Mouse (Mus musculus): Measurements from ENCODE around the gene Mbd4. TPM values are rescaled to one million over a fixed set of nuclear protein-coding genes. Genes with fewer than 3 reads are reported as not detected.

Gene Mbd4
- polyA plus RNA-seq, 1 experiment from 2014 or later = 37.5 TPM

DNA sequence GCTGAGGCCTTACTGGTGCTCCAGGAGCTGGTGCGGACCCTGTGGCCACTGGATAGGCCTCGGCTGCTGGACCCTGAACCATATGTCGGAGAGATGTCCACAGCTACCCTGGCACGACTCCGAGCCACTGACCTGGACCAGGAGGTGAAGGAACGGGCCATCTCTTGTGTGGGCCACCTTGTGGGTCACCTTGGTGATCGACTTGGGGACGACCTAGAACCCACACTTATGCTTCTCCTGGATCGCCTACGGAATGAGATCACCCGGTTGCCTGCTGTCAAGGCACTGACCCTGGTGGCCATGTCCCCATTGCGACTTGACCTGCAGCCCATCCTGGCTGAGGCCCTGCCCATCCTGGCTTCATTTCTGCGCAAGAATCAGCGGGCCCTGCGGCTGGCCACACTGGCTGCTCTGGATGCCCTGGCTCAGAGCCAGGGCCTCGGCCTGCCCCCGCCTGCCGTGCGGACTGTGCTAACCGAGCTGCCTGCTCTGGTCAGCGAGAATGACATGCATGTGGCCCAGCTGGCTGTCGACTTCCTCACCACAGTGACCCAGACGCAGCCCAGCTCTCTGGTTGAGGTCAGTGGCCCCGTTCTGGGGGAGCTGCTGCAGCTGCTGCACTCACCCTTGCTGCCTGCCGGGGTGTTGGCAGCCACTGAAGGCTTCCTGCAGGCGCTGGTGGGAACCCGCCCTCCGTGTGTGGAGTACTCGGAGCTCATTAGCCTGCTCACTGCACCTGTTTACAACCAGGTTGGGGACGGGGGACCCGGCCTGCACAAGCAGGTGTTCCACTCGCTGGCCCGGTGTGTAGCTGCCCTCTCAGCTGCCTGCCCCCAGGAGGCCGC is 61.1 kb downstream of the Mbd4 start:
- no peak overlapping the region for H3K9ac ChIP-seq (ENCODE audit: low read length)
- no peak overlapping the region for H3K4me2 ChIP-seq (ENCODE audit: low read depth, low read length, severe bottlenecking)
- ATAC-seq (replicated peaks; ENCODE audit: low FRiP score) = no peak
- H3K27me3 ChIP-seq (ENCODE audit: control insufficient read depth, insufficient read depth, low read length) = no peaks in the 10 kb centered on the region
- H3K4me3 ChIP-seq (ENCODE audit: low read depth, low read length) = no peak overlapping the region
- no peak overlapping the region for H3K27ac ChIP-seq (ENCODE audit: low read depth, low read length)
- no peaks in the 10 kb centered on the region for H3K9me3 ChIP-seq (ENCODE audit: control insufficient read depth, low read length)
- DNase-seq (ENCODE audit: low spot score) = no peak
- H3K4me1 ChIP-seq (replicated peaks; ENCODE audit: control insufficient read depth, insufficient read depth, low read length) = no peaks in the 10 kb centered on the region
- 96% methylated on average over 34 of the region's 34 CpGs for WGBS
- H3K36me3 ChIP-seq (ENCODE audit: control insufficient read depth, insufficient read depth, low read length) = peaks cover 27% of the 10 kb centered on the region

DNA sequence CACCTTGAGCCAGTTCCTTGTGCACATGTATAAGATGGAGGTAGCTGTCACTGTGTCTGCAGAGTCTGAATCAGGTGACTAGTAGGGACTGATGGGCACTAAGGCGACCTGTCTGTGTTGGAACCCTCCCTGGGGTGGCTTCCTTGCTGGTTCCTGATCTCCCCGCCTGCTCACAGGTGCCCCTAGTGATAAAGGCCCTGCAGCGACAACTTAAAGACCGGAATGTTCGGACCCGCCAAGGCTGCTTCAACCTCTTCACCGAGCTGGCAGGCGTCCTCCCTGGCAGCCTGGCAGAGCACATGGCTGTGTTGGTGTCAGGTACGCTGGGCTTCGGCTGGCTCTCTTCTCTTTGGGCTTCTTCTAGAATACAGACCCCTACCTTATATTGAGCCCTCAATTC is 62.2 kb downstream of the Mbd4 start:
- no peak overlapping the region for H3K4me3 ChIP-seq (ENCODE audit: low read depth, low read length)
- no peak overlapping the region for H3K27ac ChIP-seq (ENCODE audit: low read depth, low read length)
- no peaks in the 10 kb centered on the region for H3K27me3 ChIP-seq (ENCODE audit: control insufficient read depth, insufficient read depth, low read length)
- 86% methylated on average over 10 of the region's 10 CpGs for WGBS
- no peaks in the 10 kb centered on the region for H3K4me1 ChIP-seq (replicated peaks; ENCODE audit: control insufficient read depth, insufficient read depth, low read length)
- H3K9ac ChIP-seq (ENCODE audit: low read length) = no peak overlapping the region
- H3K9me3 ChIP-seq (ENCODE audit: control insufficient read depth, low read length) = no peaks in the 10 kb centered on the region
- DNase-seq (ENCODE audit: low spot score) (no peak), ATAC-seq (replicated peaks; ENCODE audit: low FRiP score) (no peak)
- no peak overlapping the region for H3K4me2 ChIP-seq (ENCODE audit: low read depth, low read length, severe bottlenecking)
- H3K36me3 ChIP-seq (ENCODE audit: control insufficient read depth, insufficient read depth, low read length) = peaks cover 33% of the 10 kb centered on the region

Other genes starting within 250 kb of the Mbd4 start
- gene Raf1, start 176.7 kb downstream of the Mbd4 start, polyA plus RNA-seq (2014; fragmentation: Nextera tagmentation; extraction: Ambion mirVana) = 153 and 175 TPM in 2 replicates
- 2.2 and 2.6 TPM in 2 replicates for gene Tmem40, start 91.0 kb downstream of the Mbd4 start, polyA plus RNA-seq (2014; fragmentation: Nextera tagmentation; extraction: Ambion mirVana)
- gene Cand2, start 78.8 kb downstream of the Mbd4 start, polyA plus RNA-seq (2014; fragmentation: Nextera tagmentation; extraction: Ambion mirVana) = 46.4 and 49.8 TPM in 2 replicates
- gene Rpl32, start 44.6 kb downstream of the Mbd4 start, polyA plus RNA-seq (2014; fragmentation: Nextera tagmentation; extraction: Ambion mirVana) = 1,664 and 1,794 TPM in 2 replicates
- 1.5 and 2.1 TPM in 2 replicates for gene Efcab12, start 15.0 kb downstream of the Mbd4 start, polyA plus RNA-seq (2014; fragmentation: Nextera tagmentation; extraction: Ambion mirVana)
- 29.0 and 29.6 TPM in 2 replicates for gene Ift122, start 99 bp upstream of the Mbd4 start, polyA plus RNA-seq (2014; fragmentation: Nextera tagmentation; extraction: Ambion mirVana)
- 0.09 TPM in 2 replicates for gene Rho, start 78.4 kb upstream of the Mbd4 start, polyA plus RNA-seq (2014; fragmentation: Nextera tagmentation; extraction: Ambion mirVana)
- gene H1foo, start 91.6 kb upstream of the Mbd4 start, polyA plus RNA-seq (2014; fragmentation: Nextera tagmentation; extraction: Ambion mirVana) = not detected in 2 replicates
- gene Plxnd1, start 141.6 kb upstream of the Mbd4 start, polyA plus RNA-seq (2014; fragmentation: Nextera tagmentation; extraction: Ambion mirVana) = 23.9 and 25.5 TPM in 2 replicates

Measured in forebrain, embryonic 11.5 days (tissue).